Mouse (Mus musculus) G1E (cell line): Measurements from ENCODE around the gene Ascl3.

Experiments used
- GATA1 ChIP-seq: IDR thresholded peaks from 2 replicates; pipeline ENCODE4 v1.6.1; 2012; ENCODE audit warnings: borderline replicate concordance, low read length, inconsistent platforms, mixed read lengths
- TAL1 ChIP-seq: conservative IDR thresholded peaks from 2 replicates; pipeline ENCODE4 v1.6.1; 2012; ENCODE audit warnings: low read depth, low read length, inconsistent platforms, mixed read lengths

DNA sequence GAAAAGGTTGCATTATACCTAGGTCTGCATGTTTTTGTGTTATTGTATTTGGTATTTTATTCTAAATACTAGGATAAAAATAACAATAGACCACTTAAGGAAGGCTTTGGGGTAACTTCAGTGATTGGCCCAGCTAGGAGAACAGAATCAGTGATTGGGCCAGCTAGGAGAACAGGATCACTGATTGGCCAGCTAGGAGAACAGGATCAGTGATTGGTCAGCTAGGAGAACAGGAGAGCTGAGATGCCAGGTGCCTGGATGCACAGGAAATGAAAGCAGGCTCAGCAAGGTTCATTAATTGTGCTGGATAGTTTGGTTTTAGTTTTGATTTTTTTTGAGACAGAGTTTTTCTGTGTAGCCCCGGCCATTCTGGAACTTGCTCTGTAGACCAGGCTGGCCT lies 50.6 kb downstream of the Ascl3 start:
- TF ChIP-seq GATA1: no peak
- no peak for TF ChIP-seq TAL1
